Mouse (Mus musculus): ENCODE results near the gene Rd3.
A peak's percentile ranks its signal among the peaks of the same experiment; 100 is the strongest.

DNA sequence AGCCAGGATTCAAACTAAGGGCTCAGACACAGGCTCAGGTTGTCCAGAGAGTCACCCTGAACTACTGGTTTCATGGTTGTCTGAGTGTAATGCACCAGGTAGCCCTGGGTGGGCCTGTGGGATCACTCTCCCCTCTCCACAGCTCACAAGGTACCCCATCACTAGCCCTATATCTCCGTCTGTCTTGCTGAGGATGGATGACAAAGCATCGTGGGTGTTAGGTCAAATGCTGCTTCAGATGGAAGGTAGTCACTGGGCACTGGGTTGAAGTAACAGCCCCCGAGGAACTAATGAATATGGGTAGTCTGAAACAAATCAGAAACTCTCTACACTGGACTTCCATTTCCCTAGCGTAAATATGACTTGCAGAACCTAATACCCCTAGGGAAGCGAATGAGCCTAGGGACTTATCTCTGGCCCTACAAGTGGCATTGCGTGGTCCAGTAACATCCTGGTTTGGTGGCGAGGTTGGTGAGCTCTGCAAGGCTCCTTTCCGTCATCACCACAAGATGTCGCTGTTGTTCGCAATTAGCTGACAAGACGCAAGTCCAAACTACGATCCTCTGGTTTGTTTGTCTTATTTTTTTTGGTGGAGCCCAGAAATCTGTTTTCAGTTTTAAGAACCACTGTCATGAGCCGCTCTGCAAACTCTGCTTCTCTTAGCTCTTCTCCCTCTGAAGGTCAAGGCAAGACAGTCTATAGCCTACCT, 12.2 kb upstream of the Rd3 start:
- TF ChIP-seq POLR2A (IDR thresholded peaks at IDR 0.05; ENCODE audit: low read depth, low read length) (no peak), CTCF (conservative IDR thresholded peaks at IDR 0.05 in 1 of 2, IDR thresholded peaks at IDR 0.05 in 1 of 2; ENCODE audit: low read depth in 2 of 2, low read length in 2 of 2) (peak; percentile 80 to 96), HCFC1 (IDR thresholded peaks at IDR 0.05; ENCODE audit: low read depth, low read length) (no peak), EP300 (IDR thresholded peaks at IDR 0.05; ENCODE audit: low read length) (no peak), E2F4 (IDR thresholded peaks at IDR 0.05; ENCODE audit: insufficient replicate concordance, low read depth, low read length) (no peak), CHD2 (IDR thresholded peaks at IDR 0.05; ENCODE audit: low read length) (no peak), MAX (IDR thresholded peaks at IDR 0.05; ENCODE audit: low read length) (no peak), ETS1 (conservative IDR thresholded peaks at IDR 0.05; ENCODE audit: low read depth, low read length) (no peak)

Measured in CH12.LX (cell line).